Mouse (Mus musculus): ENCODE results near the gene Myh15. TPM values are rescaled to one million over a fixed set of nuclear protein-coding genes. Genes with fewer than 3 reads are reported as not detected.
A peak's percentile ranks its signal among the peaks of the same experiment; 100 is the strongest.
"Not testable (repeated sequence)": the region's sequence is repeated elsewhere in the genome, so short reads cannot be mapped to it uniquely, and the experiment has no call there.

Myh15 gene
- under 1 TPM; 0.55 to 0.58 TPM for total RNA-seq (2021)
- long read RNA-seq, experiment 1, partial matches to known transcripts: 0 of 2 reads
- long read RNA-seq, experiment 1, other reads (novel, unspliced or antisense): 2 of 2 reads
- long read RNA-seq, experiment 2, partial matches to known transcripts: 1 of 3 reads
- long read RNA-seq, experiment 2, other reads (novel, unspliced or antisense): 2 of 3 reads

- DNase-seq (ENCODE audit: low spot score in 2 of 2): no peak
Observed at GRCm38 (mm10) chr16:49057186-49057585, at the start of gene Myh15. Gene Myh15, plus strand, starts transcription at chr16:49057486.

GRCm38 (mm10) chr16:49016620-49017332, 40.5 kb upstream of the Myh15 start:
- DNase-seq (ENCODE audit: low spot score in 2 of 2): peak in 1 of 2 experiments; percentile 52

DNA sequence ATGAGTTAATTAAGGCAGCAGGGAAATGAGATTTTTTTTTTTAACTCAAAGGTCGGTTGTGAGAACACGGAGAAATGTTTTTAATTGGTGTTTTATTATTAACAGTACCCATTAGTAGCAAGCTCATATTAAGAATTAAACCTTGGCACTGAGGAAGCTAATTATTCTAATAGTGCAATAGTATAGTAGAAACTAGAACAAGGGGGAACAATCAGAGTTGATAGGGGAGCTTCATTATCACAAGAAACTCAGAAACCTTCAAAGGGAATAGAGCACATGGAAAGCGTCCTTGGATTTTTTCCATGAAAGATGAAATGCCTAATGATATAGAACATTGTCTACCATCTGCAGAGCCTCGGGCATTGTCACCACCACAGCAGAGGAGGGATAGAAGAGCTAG, 21.4 kb upstream of the Myh15 start:
- no peak for DNase-seq (ENCODE audit: low spot score in 2 of 2)

- DNase-seq (ENCODE audit: low spot score in 2 of 2): no peak
Observed at GRCm38 (mm10) chr16:49037771-49038170, 19.5 kb upstream of the Myh15 start.

DNA sequence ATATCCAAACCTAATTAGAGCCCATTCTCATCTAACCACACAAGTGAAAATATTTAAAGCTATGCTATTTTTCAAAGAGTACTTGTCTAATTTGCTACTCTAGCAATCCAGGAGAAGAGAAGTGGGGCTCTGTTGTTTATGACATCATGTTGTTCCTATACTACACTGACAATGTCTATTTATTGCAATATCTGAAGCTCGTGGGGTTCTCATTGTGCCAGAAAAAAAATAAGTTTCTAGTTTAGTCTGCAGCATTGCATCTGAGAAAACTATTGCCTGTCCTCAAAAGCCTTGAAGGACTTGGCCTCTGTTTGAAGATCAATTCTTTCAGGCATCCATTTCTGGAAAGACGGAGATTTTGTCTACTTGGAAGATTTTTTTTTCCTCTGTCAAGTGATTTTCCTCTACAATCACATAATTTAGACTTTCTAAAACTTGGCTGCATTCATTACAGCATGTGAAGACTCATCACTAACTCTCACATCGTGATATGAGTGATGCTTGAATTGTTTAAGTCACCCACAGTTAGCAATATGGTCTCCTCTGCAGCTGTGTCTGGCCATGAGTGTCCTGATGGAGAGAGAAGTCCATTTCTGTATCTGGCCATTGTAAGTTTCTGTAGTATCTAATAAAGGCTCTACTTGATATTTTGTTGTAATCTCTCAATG, 16.6 kb upstream of the Myh15 start:
- no peak for DNase-seq (ENCODE audit: low spot score in 2 of 2)

DNA sequence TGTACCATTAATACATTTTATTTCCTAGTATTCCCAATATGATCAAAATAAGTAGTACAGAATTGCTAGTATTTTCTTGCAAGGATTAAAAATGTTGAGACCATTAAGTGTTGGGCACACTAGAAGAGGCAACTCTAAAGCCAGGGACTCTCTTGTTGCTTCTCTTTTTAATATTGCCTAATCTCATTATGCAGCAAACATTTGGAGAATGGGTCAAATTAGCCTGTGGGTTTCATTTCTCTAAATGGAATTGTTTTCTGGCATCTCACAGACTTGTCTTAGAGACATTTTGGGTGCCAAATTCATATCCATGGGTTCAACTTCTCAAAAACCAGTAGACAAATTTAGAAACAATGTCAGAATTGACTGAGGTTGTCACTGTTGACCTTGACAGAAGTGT, 8.1 kb upstream of the Myh15 start:
- DNase-seq (ENCODE audit: low spot score in 2 of 2): no peak

GRCm38 (mm10) chr16:49069256-49069963, 12.1 kb downstream of the Myh15 start:
- DNase-seq (ENCODE audit: low spot score in 2 of 2): no peak

GRCm38 (mm10) chr16:49071316-49071715, 14.0 kb downstream of the Myh15 start:
- no peak for DNase-seq (ENCODE audit: low spot score in 2 of 2)

DNA sequence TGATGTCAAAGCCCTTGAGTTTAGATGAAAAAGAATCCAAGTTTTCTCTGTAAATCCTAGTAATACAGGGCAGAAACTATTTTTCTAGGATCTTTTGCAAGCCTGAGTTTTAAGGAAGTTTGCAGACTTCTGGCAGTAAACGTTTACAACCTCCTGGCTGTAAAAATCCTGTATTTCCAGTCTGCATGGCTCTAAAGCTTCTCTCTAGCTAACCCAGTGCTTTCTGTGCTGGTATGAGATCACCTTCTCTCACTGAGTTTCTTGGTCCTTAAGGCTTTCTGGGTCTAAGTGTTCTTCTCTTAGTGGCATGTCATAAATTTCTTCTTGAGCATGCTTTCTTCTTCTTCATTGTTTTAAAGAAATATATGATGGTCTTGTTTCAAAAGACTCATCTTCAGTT, 70.7 kb downstream of the Myh15 start:
- DNase-seq (ENCODE audit: low spot score in 2 of 2): no peak

GRCm38 (mm10) chr16:49156193-49156592, 98.9 kb downstream of the Myh15 start:
- no peak for DNase-seq (ENCODE audit: low spot score in 2 of 2)

DNA sequence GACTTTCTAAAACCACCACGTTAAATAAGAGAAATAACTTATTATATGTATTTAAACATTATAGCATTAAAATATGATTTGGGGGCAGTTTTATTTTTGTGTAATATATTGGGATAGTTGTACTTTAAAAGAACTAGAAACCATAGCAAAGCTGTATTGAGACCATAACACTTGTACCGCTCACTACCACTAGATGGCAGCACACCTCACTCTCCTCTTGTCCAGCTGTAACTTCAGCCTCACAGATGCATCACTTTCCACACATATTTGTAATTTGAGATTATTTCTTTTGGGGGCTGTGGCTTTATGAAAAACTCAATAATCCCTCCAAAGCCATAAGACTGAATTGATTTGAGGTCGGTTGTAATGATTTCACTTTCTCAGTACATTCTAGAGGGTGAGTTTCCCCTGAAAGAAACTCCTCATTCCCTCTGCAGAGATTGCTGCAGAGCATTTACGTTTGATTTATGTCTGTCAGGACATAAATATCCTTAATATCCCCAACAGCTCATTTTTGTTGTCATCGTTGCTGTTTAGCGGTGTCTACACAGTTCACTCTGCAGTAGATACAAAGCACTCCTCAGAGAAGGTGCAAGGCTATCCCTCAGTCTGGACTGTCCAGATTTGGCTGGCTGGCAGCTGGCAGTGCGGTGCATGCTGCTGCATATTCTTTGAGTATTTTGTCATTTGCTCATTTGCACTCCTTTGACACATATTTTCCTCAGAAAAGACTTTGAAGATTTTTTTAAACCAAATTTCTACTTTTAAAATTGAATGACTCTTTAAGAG, 107.3 kb downstream of the Myh15 start:
- peak; percentile 44 to 78 for DNase-seq (ENCODE audit: low spot score in 2 of 2)

DNA sequence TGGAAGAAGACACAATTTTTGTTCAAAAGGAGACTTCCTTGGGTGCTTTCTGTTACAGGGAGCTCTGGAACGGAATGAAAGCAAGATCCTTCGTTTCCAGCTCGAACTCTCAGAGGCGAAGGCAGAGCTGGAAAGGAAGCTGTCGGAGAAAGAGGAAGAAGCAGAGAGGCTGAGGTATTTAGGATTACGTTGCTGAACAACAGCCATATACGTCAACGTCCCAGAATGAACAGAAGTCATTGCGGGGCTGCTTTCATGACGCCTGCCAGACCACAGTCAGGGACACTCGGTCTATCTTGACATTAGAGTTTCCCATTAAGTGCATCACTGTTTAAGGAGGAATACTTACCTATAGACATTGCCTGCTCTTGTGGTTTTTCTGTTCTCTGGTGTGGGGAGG, 108.4 kb downstream of the Myh15 start:
- DNase-seq (ENCODE audit: low spot score in 2 of 2): no peak

DNA sequence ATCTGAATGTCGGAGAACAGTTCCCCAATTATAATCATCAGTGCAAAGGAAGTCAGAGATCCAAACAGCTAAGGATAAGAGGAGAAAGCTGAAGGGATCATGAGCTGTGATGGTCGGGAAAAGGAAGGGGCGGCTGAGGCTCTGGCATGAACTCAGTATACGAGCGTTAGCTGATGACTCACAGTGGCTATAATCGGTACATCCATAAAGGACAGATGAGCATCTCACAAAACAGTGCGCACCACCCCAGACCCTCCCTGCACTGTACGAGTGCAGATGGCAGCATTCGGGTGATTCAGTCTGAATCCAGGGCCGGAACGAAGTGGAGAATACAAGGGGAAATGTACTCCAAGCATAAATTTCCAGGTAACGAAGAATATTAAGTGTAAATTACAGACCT, 110.0 kb downstream of the Myh15 start:
- no peak for DNase-seq (ENCODE audit: low spot score in 2 of 2)

DNA sequence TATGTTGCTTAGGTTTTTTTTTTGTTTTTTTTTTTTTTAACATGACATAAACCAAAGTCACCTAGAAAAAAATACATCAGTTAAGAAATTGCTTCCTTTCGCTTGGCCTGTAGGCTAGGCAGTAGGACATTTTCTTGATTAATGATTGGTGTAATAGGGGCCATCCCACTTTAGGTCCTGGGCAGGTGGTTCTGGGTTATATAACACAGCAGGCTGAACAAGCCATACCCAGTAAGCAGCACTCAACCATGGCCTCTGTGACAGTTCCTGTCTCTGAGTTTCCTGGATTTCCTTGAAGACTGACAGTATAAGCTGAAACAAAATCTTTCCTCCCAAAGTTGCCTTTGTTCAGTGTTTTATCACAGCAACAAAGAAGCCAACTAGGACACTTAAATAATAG, 117.8 kb downstream of the Myh15 start:
- no peak for DNase-seq (ENCODE audit: low spot score in 2 of 2)

DNA sequence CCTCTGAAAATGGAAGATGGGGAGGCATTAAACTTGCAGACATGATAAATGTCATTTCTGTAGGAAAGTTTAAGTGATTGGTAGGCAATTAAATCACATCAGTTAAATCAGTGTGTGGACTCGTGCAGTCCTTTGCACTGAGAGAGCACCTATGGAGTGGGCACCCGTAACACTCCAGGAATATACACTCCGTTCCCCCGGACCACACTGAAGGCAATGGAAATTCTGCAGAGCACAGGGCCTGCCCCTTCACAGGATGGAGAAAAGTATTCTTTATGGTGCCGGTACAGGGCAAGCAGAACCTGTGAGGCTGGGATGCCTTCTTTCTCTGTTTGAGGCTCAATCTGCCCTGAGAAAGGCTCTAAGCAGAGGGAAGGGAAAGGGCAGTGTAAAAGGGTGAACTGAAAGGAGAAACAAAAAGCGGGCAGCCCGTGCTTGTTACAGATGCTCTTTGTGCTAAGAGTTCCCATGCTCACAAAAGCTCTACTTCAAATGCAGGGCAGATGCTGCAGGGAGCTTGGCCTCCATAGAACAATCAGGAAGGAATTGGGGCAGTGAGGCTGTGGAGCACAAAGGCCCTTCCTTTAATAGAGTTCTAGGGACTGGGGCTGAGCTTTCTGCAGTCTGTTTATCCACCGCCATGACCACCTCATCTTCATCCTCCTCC, 118.6 kb downstream of the Myh15 start:
- DNase-seq (ENCODE audit: low spot score in 2 of 2): peak in 1 of 2 experiments; percentile 33

DNA sequence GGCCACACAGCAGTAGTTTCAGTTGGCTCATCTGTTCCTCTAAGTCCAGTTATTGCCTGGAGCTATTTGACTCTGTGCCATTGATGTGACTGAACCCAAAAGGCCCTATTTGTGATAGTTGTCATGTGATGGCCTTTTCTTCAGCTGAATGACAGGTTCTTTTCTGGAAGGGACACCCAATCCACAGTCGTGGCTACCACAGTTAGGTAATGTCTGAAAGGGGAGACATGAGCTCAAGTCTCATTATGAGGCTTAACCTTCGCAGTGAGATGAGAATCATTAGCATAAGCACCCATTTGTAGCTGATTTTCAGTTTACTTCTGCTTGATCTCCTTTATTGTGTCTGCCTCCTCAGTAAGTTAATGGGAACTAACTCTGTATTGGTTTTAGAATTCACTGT, 136.2 kb downstream of the Myh15 start:
- no peak for DNase-seq (ENCODE audit: low spot score in 2 of 2)

DNA sequence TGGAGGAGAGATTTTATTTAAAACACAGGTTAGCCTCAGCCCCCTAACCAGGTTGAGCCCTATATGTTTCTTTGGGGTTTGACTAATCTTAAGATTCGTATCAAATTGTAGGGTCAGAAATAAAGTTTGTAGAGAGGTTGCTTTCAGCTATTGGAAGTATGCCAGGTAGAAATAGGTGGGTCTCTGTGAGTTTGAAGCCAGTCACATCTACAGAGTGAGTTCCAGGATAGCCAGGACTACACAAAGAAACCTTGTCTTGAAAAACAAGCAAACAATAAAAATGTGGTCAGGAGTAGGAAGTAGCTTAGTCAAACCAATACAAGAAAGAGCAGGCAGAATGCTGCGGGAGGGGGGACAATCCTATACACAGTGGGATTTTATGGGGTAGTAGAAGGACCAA, 136.7 kb downstream of the Myh15 start:
- no peak for DNase-seq (ENCODE audit: low spot score in 2 of 2)

DNA sequence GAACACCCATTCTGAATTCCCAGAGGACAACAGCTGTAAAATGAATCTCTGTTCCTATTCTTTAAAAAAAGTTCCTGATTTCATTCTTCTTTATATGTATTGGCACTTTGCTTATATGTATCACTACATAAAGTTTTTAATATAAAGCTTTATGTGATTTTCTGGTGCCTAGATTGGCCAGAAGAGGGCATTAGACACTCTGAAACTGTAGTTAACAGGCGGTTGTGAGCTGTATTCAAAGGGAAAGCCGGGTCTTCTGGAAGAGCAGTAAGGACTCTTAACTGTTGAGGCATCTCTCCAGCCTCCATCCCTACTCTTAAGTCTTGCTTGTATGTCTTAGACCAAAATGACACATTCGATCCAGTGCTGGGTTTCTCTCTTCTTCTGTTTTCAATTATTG, 139.0 kb downstream of the Myh15 start:
- no peak for DNase-seq (ENCODE audit: low spot score in 2 of 2)

DNA sequence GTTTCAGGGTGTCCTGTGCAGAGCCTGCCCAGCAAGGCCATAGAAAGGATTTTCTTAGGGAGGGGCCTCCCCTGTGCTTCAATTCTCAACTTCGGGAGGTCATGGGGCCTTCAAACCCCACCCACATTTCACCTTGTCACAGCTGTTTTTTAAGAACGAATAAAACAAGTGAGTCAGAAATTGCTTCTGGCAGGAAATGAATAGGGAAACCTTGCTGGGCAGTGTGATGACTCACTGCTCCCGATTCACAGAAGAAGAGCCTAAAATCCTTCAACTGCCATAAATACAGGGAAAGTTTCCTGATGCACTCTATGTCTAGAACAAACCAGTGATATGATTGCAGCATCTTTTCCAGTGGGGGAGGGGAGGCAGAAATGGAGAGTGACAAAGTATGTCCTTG, 140.7 kb downstream of the Myh15 start:
- no peak for DNase-seq (ENCODE audit: low spot score in 2 of 2)

GRCm38 (mm10) chr16:49223733-49224132, 166.4 kb downstream of the Myh15 start:
- DNase-seq (ENCODE audit: low spot score in 2 of 2): no peak

DNA sequence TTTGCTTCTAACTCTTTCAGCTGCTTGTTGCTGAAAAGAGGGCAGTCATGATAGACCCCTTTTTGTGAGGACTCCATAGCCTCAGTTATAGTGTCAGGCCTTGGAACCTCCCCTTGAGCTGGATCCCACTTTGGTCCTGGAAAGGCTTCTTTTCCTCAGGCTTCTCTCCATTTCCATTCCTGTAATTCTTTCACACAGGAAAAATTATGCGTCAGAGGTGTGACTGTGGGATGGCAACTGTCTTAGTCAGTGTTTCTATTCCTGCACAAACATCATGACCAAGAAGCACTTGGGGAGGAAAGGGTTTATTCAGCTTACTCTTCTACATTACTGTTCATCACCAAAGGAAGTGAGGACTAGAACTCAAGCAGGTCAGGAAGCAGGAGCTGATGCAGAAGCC, 186.2 kb downstream of the Myh15 start:
- DNase-seq (ENCODE audit: low spot score in 2 of 2): not testable (repeated sequence)
